Mouse (Mus musculus) stomach, embryonic 14.5 days (tissue): Measurements from ENCODE around the gene Svs3b. TPM values are rescaled to one million over a fixed set of nuclear protein-coding genes. Genes with fewer than 3 reads are reported as not detected.
"Not testable (repeated sequence)": the region's sequence is repeated elsewhere in the genome, so short reads cannot be mapped to it uniquely, and the experiment has no call there.

Source experiments
- ATAC-seq: fragments of 200-750 bp; cut with Nextera tagmentation; 2 replicates; pipeline ENCODE4 v1.8.0; 2017; ENCODE audit warnings: low read depth, moderate TSS enrichment; ENCODE audit not compliant: insufficient number of reproducible peaks, insufficient read depth, low FRiP score
- H3K27ac ChIP-seq: fragments of 300-500 bp; sonication (generic); 2 replicates; pipeline ENCODE4 v1.5.1; 2014; ENCODE audit warnings: mild to moderate bottlenecking, low read length, moderate library complexity, mixed read lengths
- H3K27me3 ChIP-seq: fragments of 300-500 bp; sonication (generic); 2 replicates; pipeline ENCODE4 v1.6.1; 2014; ENCODE audit warnings: low read length, control low read depth, mixed read lengths; ENCODE audit not compliant: control insufficient read depth, insufficient read depth
- H3K36me3 ChIP-seq: fragments of 300-500 bp; sonication (generic); 2 replicates; pipeline ENCODE4 v1.6.1; 2014; ENCODE audit warnings: mild to moderate bottlenecking, control low read depth, low read length, moderate library complexity, mixed read lengths; ENCODE audit not compliant: control insufficient read depth, insufficient read depth
- H3K4me1 ChIP-seq: fragments of 300-500 bp; sonication (generic); 2 replicates; pipeline ENCODE4 v1.6.1; 2014; ENCODE audit warnings: low read length, control low read depth, mixed read lengths; ENCODE audit not compliant: control insufficient read depth, insufficient read depth
- H3K4me2 ChIP-seq: fragments of 300-500 bp; sonication (generic); replicated peaks from 2 replicates; pipeline ENCODE4 v1.6.1; 2014; ENCODE audit warnings: low read depth, low read length, control low read depth
- H3K4me3 ChIP-seq: fragments of 300-500 bp; sonication (generic); 2 replicates; pipeline ENCODE4 v1.5.1; 2014; ENCODE audit warnings: low read depth, low read length, control low read depth
- H3K9ac ChIP-seq: fragments of 300-500 bp; sonication (generic); replicated peaks from 2 replicates; pipeline ENCODE4 v1.6.1; 2014; ENCODE audit warnings: low read depth, mild to moderate bottlenecking, control low read depth, low read length, moderate library complexity, mixed read lengths
- H3K9me3 ChIP-seq: fragments of 300-500 bp; sonication (generic); 2 replicates; pipeline ENCODE4 v1.6.1; 2016; ENCODE audit warnings: low read depth, low read length, control low read depth; ENCODE audit not compliant: control insufficient read depth
- WGBS: fragments of 180-500 bp; shearing (Covaris S2); extraction: QIAGEN DNeasy Blood & Tissue Kit; methylation state at CpG from one replicate; pipeline ENCODE4 v1.1.7; 2014; 5-methylcytosine and 5-hydroxymethylcytosine counted together
- polyA plus RNA-seq: library from polyadenylated mRNA; unstranded; fragments of >200 nt; fragmentation: Nextera tagmentation; extraction: Ambion mirVana; gene quantifications from 2 replicates; pipeline ENCODE4 v1.2.1, GENCODE M21; 2014

Gene Svs3b
- polyA plus RNA-seq, 1 experiment from 2014 or later, result not detected

GRCm38 (mm10) chr2:164210892-164211291 lies 45.5 kb downstream of the Svs3b start:
- no peak for ATAC-seq
- Histone ChIP-seq H3K4me2 (no peak overlapping the region), H3K27me3 (no peaks in the 10 kb centered on the region), H3K36me3 (no peaks in the 10 kb centered on the region), H3K27ac (no peak overlapping the region), H3K9ac (no peak overlapping the region), H3K4me1 (no peaks in the 10 kb centered on the region), H3K9me3 (no peaks in the 10 kb centered on the region), H3K4me3 (no peak overlapping the region)
- WGBS, result 86% methylated on average over 4 of the region's 4 CpGs

DNA sequence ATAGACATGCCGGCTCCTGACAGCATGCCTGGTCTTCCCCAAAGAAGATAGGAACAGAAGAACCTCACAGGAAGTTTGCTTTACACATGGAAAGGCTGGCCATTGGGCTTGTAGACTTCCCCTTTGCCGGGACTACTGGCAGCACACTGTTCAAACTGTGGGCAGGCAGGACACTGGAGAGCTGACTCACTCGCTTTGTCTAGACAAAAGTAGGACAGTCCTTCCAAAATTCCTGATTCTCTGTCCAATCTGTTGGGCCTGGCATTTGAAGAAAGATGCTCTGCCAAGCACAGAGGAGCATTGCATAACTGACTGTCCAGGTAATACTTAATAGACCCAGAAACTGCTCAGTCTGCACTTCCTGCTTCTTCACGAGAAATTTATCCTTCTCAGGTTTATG lies 49.8 kb downstream of the Svs3b start:
- ATAC-seq, result no peak
- no peak overlapping the region for H3K4me2 ChIP-seq
- H3K4me3 ChIP-seq, result no peak overlapping the region
- no peaks in the 10 kb centered on the region for H3K27me3 ChIP-seq
- H3K4me1 ChIP-seq, result no peaks in the 10 kb centered on the region
- no peak overlapping the region for H3K27ac ChIP-seq
- no peak overlapping the region for H3K9ac ChIP-seq
- no peaks in the 10 kb centered on the region for H3K36me3 ChIP-seq
- H3K9me3 ChIP-seq, result no peaks in the 10 kb centered on the region
- 70% methylated on average over 4 of the region's 4 CpGs for WGBS

DNA sequence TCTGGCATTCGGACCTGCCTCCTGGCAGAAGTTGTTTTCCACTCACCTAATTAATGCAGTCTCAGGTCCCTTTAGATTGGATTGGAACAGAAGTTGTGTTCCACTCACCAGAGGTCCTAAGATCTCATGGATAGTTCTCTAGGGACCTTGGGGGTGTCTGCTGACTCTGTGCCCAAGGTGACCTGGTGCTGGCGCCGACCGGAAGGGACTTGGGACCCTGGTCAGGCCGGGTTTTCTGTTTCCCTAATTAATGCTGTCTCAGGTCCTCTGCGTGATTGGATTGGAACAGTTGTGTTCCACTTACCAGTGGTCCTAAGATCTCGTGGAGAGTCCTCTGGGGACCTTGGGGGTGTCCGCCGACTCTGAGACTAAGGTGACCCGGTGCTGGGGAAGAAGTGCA lies 50.4 kb downstream of the Svs3b start:
- not testable (repeated sequence) for H3K9ac ChIP-seq, H3K4me2 ChIP-seq, ATAC-seq, H3K4me3 ChIP-seq, H3K27me3 ChIP-seq, H3K36me3 ChIP-seq, H3K9me3 ChIP-seq, H3K27ac ChIP-seq, H3K4me1 ChIP-seq
- 87% methylated on average over 10 of the region's 10 CpGs for WGBS

Other genes starting within 250 kb of the Svs3b start
- 1.5 and 1.6 TPM in 2 replicates for gene Pabpc1l, start 231.2 kb downstream of the Svs3b start, polyA plus RNA-seq
- 26.3 and 30.7 TPM in 2 replicates for gene Stk4, start 186.3 kb downstream of the Svs3b start, polyA plus RNA-seq
- 61.5 and 67.7 TPM in 2 replicates for gene Tomm34, start 185.5 kb downstream of the Svs3b start, polyA plus RNA-seq
- 0.14 and 0.15 TPM in 2 replicates for gene Kcns1, start 85.5 kb downstream of the Svs3b start, polyA plus RNA-seq
- gene Wfdc5, start 73.9 kb downstream of the Svs3b start, polyA plus RNA-seq, result not detected in 2 replicates
- not detected in 2 replicates for gene Wfdc12, start 66.0 kb downstream of the Svs3b start, polyA plus RNA-seq
- gene Wfdc15a, start 56.5 kb downstream of the Svs3b start, polyA plus RNA-seq, result not detected in 2 replicates
- 13.2 and 23.6 TPM in 2 replicates for gene Wfdc15b, start 35.0 kb downstream of the Svs3b start, polyA plus RNA-seq
- gene Svs2, start 18.2 kb downstream of the Svs3b start, polyA plus RNA-seq, result not detected in 2 replicates
- gene Svs4, start 21.8 kb upstream of the Svs3b start, polyA plus RNA-seq, result not detected in 2 replicates
- gene Svs3a, start 32.6 kb upstream of the Svs3b start, polyA plus RNA-seq, result not detected in 2 replicates
- not detected in 2 replicates for gene Svs6, start 60.1 kb upstream of the Svs3b start, polyA plus RNA-seq
- not detected in 2 replicates for gene Svs5, start 76.1 kb upstream of the Svs3b start, polyA plus RNA-seq
- 0.58 and 1.8 TPM in 2 replicates for gene Slpi, start 132.5 kb upstream of the Svs3b start, polyA plus RNA-seq
- gene Rbpjl, start 146.5 kb upstream of the Svs3b start, polyA plus RNA-seq, result 0.14 and 6.6 TPM in 2 replicates
- gene Matn4, start 148.5 kb upstream of the Svs3b start, polyA plus RNA-seq, result 1.1 and 2.0 TPM in 2 replicates
- 104 and 120 TPM in 2 replicates for gene Sdc4, start 187.2 kb upstream of the Svs3b start, polyA plus RNA-seq
- gene Sys1, start 200.3 kb upstream of the Svs3b start, polyA plus RNA-seq, result 65.0 and 67.6 TPM in 2 replicates
- 7.0 and 19.1 TPM in 2 replicates for gene Gm20458, start 204.3 kb upstream of the Svs3b start, polyA plus RNA-seq
- not detected in 2 replicates for gene Trp53tg5, start 217.1 kb upstream of the Svs3b start, polyA plus RNA-seq
- gene Dbndd2, start 229.5 kb upstream of the Svs3b start, polyA plus RNA-seq, result 8.8 and 17.9 TPM in 2 replicates
- 83.0 and 86.0 TPM in 2 replicates for gene Pigt, start 240.9 kb upstream of the Svs3b start, polyA plus RNA-seq